Mouse (Mus musculus) G1E-ER4 (cell line): Measurements from ENCODE around the gene Scaf4. TPM values are rescaled to one million over a fixed set of nuclear protein-coding genes. Genes with fewer than 3 reads are reported as not detected.

Experiments
- GATA1 ChIP-seq: IDR thresholded peaks from one replicate; pipeline ENCODE4 v1.8.0; 2012; ENCODE audit warnings: low read length, inconsistent platforms
- polyA plus RNA-seq: library from polyadenylated mRNA; stranded (reverse); fragments of >175 nt; gene quantifications from 2 replicates; pipeline ENCODE4 v1.2.3, GENCODE M21; 2012

Scaf4 gene
- polyA plus RNA-seq, 1 experiment = 276 TPM

DNA sequence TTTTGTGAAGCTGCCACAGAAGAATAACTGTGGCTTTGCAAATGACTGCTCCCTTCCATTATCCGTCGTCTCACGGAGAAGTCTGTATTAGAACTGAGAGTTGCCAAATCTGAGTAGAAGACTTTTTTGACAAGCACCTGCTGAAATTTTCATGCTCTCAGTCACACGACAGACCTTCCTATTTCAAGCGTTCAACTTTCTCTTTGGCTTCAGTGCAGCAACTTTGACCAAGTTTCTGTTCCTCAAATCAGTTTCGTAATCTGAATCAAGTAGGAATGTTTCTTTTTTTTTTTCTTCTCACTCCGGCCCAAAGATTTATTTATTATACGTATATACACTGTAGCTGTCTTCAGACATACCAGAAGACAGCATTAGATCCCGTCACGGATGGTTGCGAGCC is 16.6 kb upstream of the Scaf4 start:
- TF ChIP-seq GATA1 = no peak

DNA sequence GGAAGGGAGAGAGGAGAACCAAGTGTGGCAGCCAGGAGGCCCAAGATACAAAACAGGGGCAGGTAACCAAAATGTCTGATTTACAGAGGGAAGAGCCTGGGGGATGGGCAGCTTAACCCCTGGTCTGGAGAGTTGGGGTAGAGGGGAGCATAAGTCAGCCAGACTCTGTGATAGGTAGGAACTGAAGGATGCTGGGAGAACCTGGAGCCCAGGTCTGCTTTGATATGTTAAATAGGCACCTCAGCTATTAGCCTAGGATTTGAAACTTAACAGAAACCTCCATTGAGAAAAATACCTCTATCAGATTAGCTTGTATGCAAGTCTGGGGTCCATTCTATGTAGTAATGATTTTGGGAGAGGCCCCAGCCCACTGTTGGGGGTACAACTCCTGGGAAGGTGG is 15.3 kb upstream of the Scaf4 start:
- no peak for TF ChIP-seq GATA1

DNA sequence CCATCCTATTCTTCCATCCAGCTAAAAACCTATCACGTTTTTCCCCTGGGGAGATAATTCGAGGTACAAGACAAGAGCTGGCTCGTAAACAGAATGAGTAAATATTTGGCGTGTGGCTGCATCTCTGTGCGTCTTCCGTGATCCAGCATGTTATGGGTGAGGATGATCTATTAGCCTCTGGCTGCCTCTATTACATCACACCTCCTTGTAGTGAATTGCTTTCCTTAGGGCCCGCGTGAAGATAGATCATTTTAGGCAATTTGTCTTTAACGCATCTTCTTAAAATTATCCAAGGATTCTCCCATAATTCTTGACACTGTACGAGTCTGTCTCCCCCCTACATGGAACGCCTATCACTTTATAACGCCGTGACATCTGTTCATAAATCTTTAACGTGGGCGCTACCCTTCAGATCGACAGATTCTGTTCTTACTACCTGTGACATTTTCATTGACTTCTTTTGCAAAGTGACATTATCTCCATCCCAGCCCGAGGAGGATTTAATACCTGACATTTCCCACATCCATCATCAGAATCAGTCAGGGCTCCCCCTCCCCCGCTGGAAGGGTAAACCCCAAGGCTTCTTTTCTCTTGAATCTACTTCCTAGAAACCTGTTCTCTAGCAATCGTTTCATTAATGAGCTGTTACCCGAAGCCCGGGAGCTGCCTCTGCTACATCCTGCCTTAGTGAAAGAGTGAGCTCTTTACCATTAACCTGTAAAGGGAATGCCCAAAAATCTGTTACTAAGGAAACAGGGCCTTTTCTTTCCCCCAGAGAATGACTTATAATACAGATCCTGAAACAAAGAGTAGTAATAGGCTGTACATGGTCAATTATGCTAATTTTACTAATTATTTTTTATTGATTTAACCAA is 14.4 kb upstream of the Scaf4 start:
- no peak for TF ChIP-seq GATA1

DNA sequence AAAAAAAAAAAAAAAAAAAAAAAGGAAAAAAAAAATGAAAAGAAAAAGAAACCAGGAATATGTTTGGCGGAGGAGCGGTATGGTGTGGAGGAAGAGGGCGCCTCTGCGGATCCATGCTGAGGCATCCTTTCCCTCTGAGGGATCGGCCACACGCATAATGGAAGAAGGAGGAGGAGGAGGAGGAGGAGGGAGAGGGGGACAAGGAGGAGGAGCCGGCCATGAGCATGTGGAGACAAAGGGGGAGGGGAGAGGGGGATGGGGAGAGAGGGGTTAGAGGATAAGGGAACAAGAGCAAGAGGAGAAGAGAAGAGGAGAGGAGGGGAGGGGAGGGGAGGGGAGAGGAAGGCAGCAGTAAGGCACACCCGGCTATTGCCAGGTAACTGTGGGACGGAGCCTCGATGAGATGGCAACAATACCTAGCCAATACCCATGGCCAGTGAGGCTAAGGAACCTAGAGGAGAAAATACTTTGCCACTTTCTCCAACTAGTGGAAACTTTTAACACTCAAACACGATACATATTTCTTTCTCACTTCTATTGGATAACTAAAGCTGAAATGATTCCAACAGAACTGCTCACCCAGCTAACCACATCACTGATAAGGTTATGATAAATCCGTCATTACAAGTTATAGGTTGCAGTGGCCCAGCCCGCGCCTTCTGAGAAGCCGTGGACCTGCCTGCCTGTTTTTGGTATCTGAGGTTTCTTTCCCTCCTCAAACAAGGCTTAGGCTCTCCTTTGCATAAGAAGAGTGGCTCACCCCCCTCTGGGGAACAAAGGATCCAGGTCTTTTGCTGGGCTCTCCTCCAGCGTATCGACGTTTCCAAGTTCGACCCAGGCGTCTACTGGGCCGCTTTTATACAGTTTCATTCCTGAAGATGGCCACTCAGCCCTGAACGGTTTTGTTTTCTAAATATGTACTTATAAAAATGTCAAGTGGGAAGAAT is 13.4 kb upstream of the Scaf4 start:
- no peak for TF ChIP-seq GATA1

DNA sequence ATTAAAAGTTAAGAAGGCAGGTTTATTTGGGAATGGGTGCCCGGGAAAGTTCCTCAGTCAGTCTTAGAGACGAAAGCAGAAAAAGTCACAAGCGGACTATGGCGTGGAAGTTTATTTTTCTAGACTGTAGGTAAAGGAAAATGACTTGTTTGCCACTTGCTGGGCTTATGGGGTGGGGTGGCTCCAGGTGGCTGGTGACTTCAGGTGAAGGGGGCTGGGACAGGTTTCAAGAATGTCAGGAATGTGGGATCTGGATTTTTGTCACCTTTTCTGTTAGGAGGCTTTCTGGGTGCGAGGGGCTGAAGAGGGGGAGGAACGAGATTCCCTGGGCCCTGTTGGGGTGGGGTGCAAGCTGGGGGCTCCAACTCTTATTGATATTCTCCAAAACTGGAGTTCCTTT is 7.4 kb upstream of the Scaf4 start:
- TF ChIP-seq GATA1 = no peak

DNA sequence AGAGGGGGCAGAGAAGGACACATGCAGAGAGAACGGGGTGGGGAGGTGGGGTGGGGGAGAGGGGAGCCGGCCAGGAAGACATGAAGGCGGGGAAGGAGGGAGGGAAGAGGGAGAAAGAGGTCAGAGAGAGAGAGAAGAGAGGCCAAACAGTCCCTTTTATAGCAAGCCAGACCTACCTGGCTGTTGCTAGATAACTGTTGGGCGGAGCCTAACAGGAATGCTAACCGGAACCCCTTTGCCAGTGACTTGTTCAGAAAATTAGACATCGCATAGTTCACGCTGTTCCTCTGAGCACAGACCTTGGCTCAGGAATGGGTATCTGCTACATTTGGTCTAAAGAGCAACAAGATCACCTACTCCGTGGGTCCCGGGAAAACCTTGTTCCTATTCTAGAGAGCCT is 6.7 kb upstream of the Scaf4 start:
- no peak for TF ChIP-seq GATA1

DNA sequence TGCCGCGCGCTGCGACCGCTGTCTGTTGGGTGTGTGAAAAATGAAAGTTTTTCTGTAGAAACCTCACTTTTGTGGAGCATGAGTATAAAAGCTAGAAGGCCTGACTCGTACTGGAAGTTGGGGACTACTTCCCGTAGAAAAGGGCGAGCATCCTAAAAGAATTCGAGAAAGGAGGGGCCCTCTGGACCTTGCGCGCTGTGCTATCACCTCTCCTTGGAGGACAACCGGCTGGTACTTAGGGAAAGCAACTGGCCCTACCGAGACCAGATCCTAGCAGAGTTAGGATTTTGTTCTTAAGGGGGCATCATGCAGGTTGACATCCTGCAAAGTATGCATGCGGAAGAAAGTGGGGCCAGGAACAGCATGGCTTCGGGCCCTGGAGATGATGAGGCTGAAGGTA is 613 bp upstream of the Scaf4 start:
- TF ChIP-seq GATA1 = no peak

DNA sequence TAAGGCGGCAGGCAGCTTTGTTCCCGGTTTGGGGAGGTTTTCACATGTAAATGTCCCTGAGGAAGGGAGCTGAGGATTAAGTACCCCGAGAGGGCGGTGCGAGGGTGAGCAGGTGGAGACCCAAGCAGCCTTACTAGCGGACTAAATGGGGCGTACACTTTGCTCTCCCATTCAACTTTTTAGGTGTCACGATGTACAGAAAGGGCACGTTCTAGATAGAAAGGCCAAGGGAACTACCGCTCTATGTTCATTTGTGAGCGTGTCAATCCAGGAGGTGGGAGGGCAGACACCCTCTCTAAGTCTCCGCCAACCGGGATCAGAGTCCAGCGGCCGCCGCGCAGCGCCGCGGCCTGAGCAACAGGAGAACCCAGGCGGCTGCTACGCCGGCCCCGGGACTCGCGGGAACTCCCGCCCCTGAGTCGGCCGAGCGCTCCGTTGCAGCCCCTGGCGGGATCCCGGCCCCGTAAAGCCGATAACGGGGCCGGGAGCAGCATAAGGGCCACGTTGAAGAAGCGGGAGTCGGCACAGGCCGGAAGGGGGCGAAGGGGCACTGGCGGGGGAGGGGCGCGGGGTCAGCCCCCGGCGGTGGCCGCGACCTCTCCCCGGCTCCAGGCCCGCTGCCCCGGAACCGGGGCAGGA is 918 bp downstream of the Scaf4 start:
- no peak for TF ChIP-seq GATA1

DNA sequence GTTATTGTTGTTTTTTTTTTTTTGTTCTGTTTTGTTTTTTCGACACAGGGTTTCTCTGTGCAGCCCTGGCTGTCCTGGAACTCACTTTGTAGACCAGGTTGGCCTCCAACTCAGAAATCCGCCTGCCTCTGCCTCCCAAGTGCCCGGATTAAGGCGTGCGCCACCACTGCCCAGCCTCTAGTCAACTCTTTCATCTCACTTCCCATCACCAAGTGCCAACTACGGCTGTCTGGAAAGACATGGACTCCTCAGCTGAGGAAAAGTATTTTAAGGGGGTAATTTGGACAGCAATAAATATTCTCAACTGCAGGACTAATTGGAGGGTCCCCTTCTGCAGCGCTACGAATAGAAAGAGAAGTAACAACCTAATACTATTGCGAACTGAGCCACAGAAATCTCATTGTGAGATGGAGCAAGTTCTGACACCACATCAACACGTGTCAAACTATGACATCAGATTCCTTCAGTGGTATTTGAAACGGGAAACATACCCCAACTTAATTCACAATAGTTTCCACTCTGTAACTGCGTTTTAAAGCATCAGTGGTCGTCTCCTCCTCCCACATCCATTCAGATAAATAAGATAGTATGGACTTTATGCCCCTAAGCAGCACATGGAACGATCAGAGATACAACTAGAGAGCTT is 1.6 kb downstream of the Scaf4 start:
- TF ChIP-seq GATA1 = no peak

DNA sequence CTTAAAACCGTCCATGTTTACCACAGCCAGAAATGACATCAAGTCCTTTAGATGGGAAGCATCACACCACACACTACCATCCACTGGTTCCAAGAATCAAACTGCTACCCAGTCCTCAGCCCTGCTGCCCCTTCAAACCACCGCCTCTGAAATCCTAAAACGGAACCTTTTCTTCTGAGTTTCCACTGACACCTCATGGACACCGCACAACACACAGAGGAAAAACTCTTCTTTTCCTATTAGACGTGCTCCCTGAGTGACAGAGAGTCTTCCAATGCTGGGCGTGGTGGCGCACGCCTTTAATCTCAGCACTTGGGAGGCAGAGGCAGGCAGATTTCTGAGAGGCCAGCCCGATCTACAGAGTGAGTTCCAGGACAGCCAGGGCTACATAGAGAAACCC is 2.9 kb downstream of the Scaf4 start:
- no peak for TF ChIP-seq GATA1

DNA sequence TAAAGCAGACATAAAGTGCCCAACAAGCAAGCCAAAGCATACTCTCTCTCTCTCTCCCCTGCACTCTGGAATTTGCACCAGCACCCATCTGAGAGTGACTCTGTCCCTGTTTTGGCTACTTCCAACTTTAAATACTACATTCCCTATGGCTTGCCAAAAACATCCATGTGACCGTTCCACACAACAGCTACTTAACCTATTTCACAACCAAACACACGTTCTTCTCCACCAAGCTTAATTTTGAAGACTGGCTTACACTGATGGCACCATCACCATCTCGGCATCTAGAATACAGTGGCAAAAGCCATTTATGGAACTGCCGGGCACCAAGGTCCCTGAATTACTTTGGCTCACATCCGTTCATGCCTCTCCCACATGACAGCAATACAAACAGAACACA is 3.3 kb downstream of the Scaf4 start:
- TF ChIP-seq GATA1 = no peak

DNA sequence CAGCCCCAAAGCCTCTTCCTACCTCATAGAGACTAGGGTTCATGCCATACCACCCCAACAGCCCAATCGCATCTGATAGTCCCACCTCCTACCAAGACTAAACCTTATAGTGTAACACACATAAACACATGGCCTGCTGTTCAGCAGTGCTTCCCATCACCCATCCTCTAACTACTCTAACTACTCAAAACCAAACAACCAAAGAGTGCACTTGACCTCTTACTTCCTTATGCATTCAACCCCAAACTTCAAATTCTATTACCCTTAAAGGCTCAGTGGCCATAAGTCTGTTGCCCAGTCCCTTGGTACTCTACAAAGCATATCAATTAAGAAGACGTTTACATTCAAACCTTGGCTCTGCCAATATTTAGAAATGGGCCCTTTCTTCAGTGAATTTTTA is 3.8 kb downstream of the Scaf4 start:
- TF ChIP-seq GATA1 = no peak

DNA sequence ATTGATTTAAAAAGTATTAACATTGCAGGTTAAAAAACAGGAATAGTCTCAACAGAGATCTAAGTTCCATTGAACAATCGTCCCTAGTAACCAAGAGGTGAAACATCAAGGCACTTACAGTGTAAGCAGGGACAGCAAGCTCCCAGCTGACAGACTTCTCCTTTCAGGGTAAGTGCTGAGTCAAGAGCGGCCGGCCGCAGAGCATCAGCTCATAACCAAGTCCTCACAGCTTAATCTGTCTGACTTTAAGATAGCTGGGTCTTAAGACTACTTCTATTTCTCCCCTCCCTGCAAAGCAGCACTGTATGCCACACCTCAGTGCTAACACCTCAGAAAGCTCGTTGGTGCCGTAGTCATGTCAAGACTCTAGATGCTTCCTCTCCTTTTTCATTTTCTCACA is 5.2 kb downstream of the Scaf4 start:
- no peak for TF ChIP-seq GATA1

DNA sequence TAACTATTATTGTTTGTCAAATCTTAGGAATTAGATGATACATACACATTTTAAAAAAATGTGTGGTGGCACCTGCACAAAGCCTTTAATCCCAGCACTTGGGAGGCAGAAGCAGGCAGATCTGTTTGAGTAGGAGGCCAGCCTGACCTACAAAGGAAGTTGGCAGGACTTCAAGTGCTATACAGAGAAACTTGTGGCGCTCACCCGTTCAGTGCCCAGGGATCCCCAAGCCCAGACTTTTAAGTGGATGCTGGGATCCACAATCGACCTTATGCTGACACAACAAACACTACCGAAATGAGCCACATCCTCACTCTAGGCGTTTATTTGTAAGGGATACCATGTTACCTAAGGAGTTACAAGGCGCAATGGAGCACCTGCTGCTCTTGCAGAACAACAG is 8.8 kb downstream of the Scaf4 start:
- no peak for TF ChIP-seq GATA1

DNA sequence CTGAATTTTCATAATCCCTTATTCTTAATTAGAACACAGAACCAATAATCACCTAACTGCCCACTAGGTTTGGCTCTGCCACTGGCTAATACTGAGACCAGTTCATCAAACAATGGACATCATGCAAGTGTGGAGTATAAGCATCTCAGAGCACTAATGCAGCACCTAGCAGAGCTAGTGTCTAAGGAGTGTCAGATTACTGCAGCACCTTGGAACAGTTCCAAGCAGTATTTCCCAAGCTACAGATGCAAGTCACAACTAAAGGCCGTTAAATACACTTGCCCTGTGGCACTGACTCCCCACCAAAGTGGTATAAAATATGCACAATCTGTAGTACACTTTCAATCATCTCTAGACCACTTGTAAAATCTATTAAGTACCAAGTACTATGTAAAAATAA is 17.7 kb downstream of the Scaf4 start:
- TF ChIP-seq GATA1 = no peak
